Mouse (Mus musculus): ENCODE results near the gene Tcirg1. TPM values are rescaled to one million over a fixed set of nuclear protein-coding genes. Genes with fewer than 3 reads are reported as not detected.

Tcirg1 gene
- polyA plus RNA-seq, 1 experiment = 61.1 TPM

- no peaks in the 10 kb centered on the region for H3K79me3 ChIP-seq (ENCODE audit: low read depth)
- TF ChIP-seq MAX (IDR thresholded peaks at IDR 0.05) = no peak
- TF ChIP-seq CEBPB (IDR thresholded peaks at IDR 0.05; ENCODE audit: low read depth) = no peak
- H3K27me3 ChIP-seq (ENCODE audit: control insufficient read depth, insufficient read depth, insufficient read length) = no peaks in the 10 kb centered on the region
- no peaks in the 10 kb centered on the region for H3K36me3 ChIP-seq (ENCODE audit: control insufficient read depth, insufficient read depth)
- no peaks in the 10 kb centered on the region for H3K79me2 ChIP-seq (ENCODE audit: control insufficient read depth, insufficient read depth)
- H3K4me3 ChIP-seq (ENCODE audit: insufficient read depth, poor library complexity, severe bottlenecking) = no peak overlapping the region
- H3ac ChIP-seq (ENCODE audit: control insufficient read depth, insufficient read length, low read depth) = no peak overlapping the region
These were observed 23.5 kb upstream of the Tcirg1 start for GRCm38 (mm10) chr19:3930262-3931057.

GRCm38 (mm10) chr19:3929211-3929941 is 22.4 kb upstream of the Tcirg1 start, which contains the start of gene Aldh3b1:
TSS of gene Aldh3b1 (minus strand) at chr19:3929808.
- Histone ChIP-seq H3K4me3 (ENCODE audit: insufficient read depth, poor library complexity, severe bottlenecking) (no peak within 1 kb of the TSS), H3K27me3 (ENCODE audit: control insufficient read depth, insufficient read depth, insufficient read length) (no peaks in the 10 kb centered on the region), H3K79me3 (ENCODE audit: low read depth) (no peaks in the 10 kb centered on the region), H3K36me3 (ENCODE audit: control insufficient read depth, insufficient read depth) (no peaks in the 10 kb centered on the region), H3K79me2 (ENCODE audit: control insufficient read depth, insufficient read depth) (no peaks in the 10 kb centered on the region), H3ac (ENCODE audit: control insufficient read depth, insufficient read length, low read depth) (peak within 1 kb of the TSS; percentile 20)
- TF ChIP-seq MAX (IDR thresholded peaks at IDR 0.05) = no peak
- no peak for TF ChIP-seq USF1 (IDR thresholded peaks at IDR 0.05; ENCODE audit: low read depth)
- no peak for TF ChIP-seq MYOG (IDR thresholded peaks at IDR 0.05; ENCODE audit: control insufficient read depth, extremely low read depth, insufficient read length)
- TF ChIP-seq MYOD1 (IDR thresholded peaks at IDR 0.05; ENCODE audit: control insufficient read depth, insufficient read length, low read depth) = no peak
- TF ChIP-seq FOSL1 (IDR thresholded peaks at IDR 0.05; ENCODE audit: insufficient read depth, low read length, poor library complexity, severe bottlenecking) = no peak
- TF ChIP-seq CTCF (IDR thresholded peaks at IDR 0.05; ENCODE audit: control insufficient read depth, insufficient read depth, insufficient read length) = no peak
- no peak for TF ChIP-seq CEBPB (IDR thresholded peaks at IDR 0.05; ENCODE audit: low read depth)

GRCm38 (mm10) chr19:3928779-3929178 is 21.8 kb upstream of the Tcirg1 start:
- Histone ChIP-seq H3K27me3 (ENCODE audit: control insufficient read depth, insufficient read depth, insufficient read length) (no peaks in the 10 kb centered on the region), H3K36me3 (ENCODE audit: control insufficient read depth, insufficient read depth) (no peaks in the 10 kb centered on the region), H3K79me2 (ENCODE audit: control insufficient read depth, insufficient read depth) (no peaks in the 10 kb centered on the region), H3K79me3 (ENCODE audit: low read depth) (no peaks in the 10 kb centered on the region), H3K4me3 (ENCODE audit: insufficient read depth, poor library complexity, severe bottlenecking) (no peak overlapping the region), H3ac (ENCODE audit: control insufficient read depth, insufficient read length, low read depth) (no peak overlapping the region)
- no peak for TF ChIP-seq MYOG (IDR thresholded peaks at IDR 0.05; ENCODE audit: control insufficient read depth, extremely low read depth, insufficient read length)
- TF ChIP-seq CEBPB (IDR thresholded peaks at IDR 0.05; ENCODE audit: low read depth) = no peak

- Histone ChIP-seq H3K4me3 (ENCODE audit: insufficient read depth, poor library complexity, severe bottlenecking) (no peak overlapping the region), H3K79me3 (ENCODE audit: low read depth) (no peaks in the 10 kb centered on the region), H3ac (ENCODE audit: control insufficient read depth, insufficient read length, low read depth) (no peak overlapping the region), H3K36me3 (ENCODE audit: control insufficient read depth, insufficient read depth) (no peaks in the 10 kb centered on the region), H3K27me3 (ENCODE audit: control insufficient read depth, insufficient read depth, insufficient read length) (no peaks in the 10 kb centered on the region), H3K79me2 (ENCODE audit: control insufficient read depth, insufficient read depth) (no peaks in the 10 kb centered on the region)
- TF ChIP-seq MYOG (IDR thresholded peaks at IDR 0.05; ENCODE audit: control insufficient read depth, extremely low read depth, insufficient read length) (no peak), FOSL1 (IDR thresholded peaks at IDR 0.05; ENCODE audit: insufficient read depth, low read length, poor library complexity, severe bottlenecking) (no peak), MYOD1 (IDR thresholded peaks at IDR 0.05; ENCODE audit: control insufficient read depth, insufficient read length, low read depth) (no peak), CTCF (IDR thresholded peaks at IDR 0.05; ENCODE audit: control insufficient read depth, insufficient read depth, insufficient read length) (no peak), USF1 (IDR thresholded peaks at IDR 0.05; ENCODE audit: low read depth) (no peak), CEBPB (IDR thresholded peaks at IDR 0.05; ENCODE audit: low read depth) (no peak), MAX (IDR thresholded peaks at IDR 0.05) (no peak)
These were observed 21.1 kb upstream of the Tcirg1 start for GRCm38 (mm10) chr19:3927989-3928388.

- Histone ChIP-seq H3K4me3 (ENCODE audit: insufficient read depth, poor library complexity, severe bottlenecking) (no peak overlapping the region), H3K36me3 (ENCODE audit: control insufficient read depth, insufficient read depth) (no peaks in the 10 kb centered on the region), H3K27me3 (ENCODE audit: control insufficient read depth, insufficient read depth, insufficient read length) (no peaks in the 10 kb centered on the region), H3K79me3 (ENCODE audit: low read depth) (no peaks in the 10 kb centered on the region), H3ac (ENCODE audit: control insufficient read depth, insufficient read length, low read depth) (no peak overlapping the region), H3K79me2 (ENCODE audit: control insufficient read depth, insufficient read depth) (no peaks in the 10 kb centered on the region)
- TF ChIP-seq MYOG (IDR thresholded peaks at IDR 0.05; ENCODE audit: control insufficient read depth, extremely low read depth, insufficient read length) = no peak
These were observed 19.8 kb upstream of the Tcirg1 start for GRCm38 (mm10) chr19:3926685-3927084.

GRCm38 (mm10) chr19:3926279-3926678 is 19.3 kb upstream of the Tcirg1 start:
- Histone ChIP-seq H3ac (ENCODE audit: control insufficient read depth, insufficient read length, low read depth) (no peak overlapping the region), H3K79me2 (ENCODE audit: control insufficient read depth, insufficient read depth) (no peaks in the 10 kb centered on the region), H3K27me3 (ENCODE audit: control insufficient read depth, insufficient read depth, insufficient read length) (no peaks in the 10 kb centered on the region), H3K79me3 (ENCODE audit: low read depth) (no peaks in the 10 kb centered on the region), H3K4me3 (ENCODE audit: insufficient read depth, poor library complexity, severe bottlenecking) (no peak overlapping the region), H3K36me3 (ENCODE audit: control insufficient read depth, insufficient read depth) (no peaks in the 10 kb centered on the region)
- TF ChIP-seq USF1 (IDR thresholded peaks at IDR 0.05; ENCODE audit: low read depth) (no peak), CEBPB (IDR thresholded peaks at IDR 0.05; ENCODE audit: low read depth) (no peak), FOSL1 (IDR thresholded peaks at IDR 0.05; ENCODE audit: insufficient read depth, low read length, poor library complexity, severe bottlenecking) (no peak), MYOG (IDR thresholded peaks at IDR 0.05; ENCODE audit: control insufficient read depth, extremely low read depth, insufficient read length) (no peak), CTCF (IDR thresholded peaks at IDR 0.05; ENCODE audit: control insufficient read depth, insufficient read depth, insufficient read length) (peak; percentile 10), MYOD1 (IDR thresholded peaks at IDR 0.05; ENCODE audit: control insufficient read depth, insufficient read length, low read depth) (peak; percentile 37), MAX (IDR thresholded peaks at IDR 0.05) (peak; percentile 83)
